ENCODE assay signal across 22 mouse cellular contexts in genomic region chr10:67174049-67174448, GRCm38 (mm10).
DNase-seq lines count a peak whose midpoint lies in the region; ATAC-seq and TF ChIP-seq lines count a peak whose summit lies in the region.
"Had no signal": no experiment of that assay in that cellular context is flagged by ENCODE, and none has a peak within 500 bp of the region (broad histone marks: within the 10 kb centered on the region; RNA-seq: fewer than 3 reads in every experiment).

No protein-coding gene starts in this region.

- H3K36me3 ChIP-seq in kidney, adult 2 months (ENCODE audit: control insufficient read depth, insufficient read depth, low read length), result no peaks in the 10 kb centered on the region
- H3K36me3 ChIP-seq in embryonic facial prominence, embryonic 14.5 days (ENCODE audit: control insufficient read depth, insufficient read depth, low read length), result no peaks in the 10 kb centered on the region
- H3K36me3 ChIP-seq: hindbrain, embryonic 13.5 days had no signal

- no peak for TF ChIP-seq CTCF in kidney, adult 2 months (conservative IDR thresholded peaks at IDR 0.05; ENCODE audit: insufficient read depth, insufficient read length, low read depth, low read length)

- 72% methylated on average over 1 of the region's 1 CpGs for WGBS in kidney, adult 2 months
- WGBS in embryonic facial prominence, embryonic 14.5 days, result 86% methylated on average over 1 of the region's 1 CpGs

- H3K4me2 ChIP-seq in embryonic facial prominence, embryonic 14.5 days (ENCODE audit: low read depth, low read length), result no peak overlapping the region
- H3K4me2 ChIP-seq: forebrain, embryonic 13.5 days; hindbrain, embryonic 13.5 days had no signal

- peak; percentile 72; the same call in 1 of the 2 replicates for ATAC-seq in embryonic facial prominence, embryonic 14.5 days (ENCODE audit: low read depth)
- ATAC-seq in inflammation-experienced regulatory T-cells, adult 6 months, result no peak
- ATAC-seq: forebrain, embryonic 13.5 days; forebrain, postnatal 0 days; hindbrain, postnatal 0 days had no signal

- no peak overlapping the region for H3K4me3 ChIP-seq in kidney, adult 2 months (ENCODE audit: insufficient read depth, low read depth, low read length)
- no peak overlapping the region for H3K4me3 ChIP-seq in embryonic facial prominence, embryonic 14.5 days (ENCODE audit: low read depth, low read length)
- H3K4me3 ChIP-seq: forebrain, embryonic 13.5 days; heart, embryonic 10.5 days; hindbrain, embryonic 13.5 days had no signal

- no peak for TF ChIP-seq POLR2A in kidney, adult 2 months (IDR thresholded peaks at IDR 0.05; ENCODE audit: low read depth, low read length)

- no peak overlapping the region for H3K27ac ChIP-seq in kidney, adult 2 months (ENCODE audit: insufficient read depth, low read depth, low read length)
- no peak overlapping the region for H3K27ac ChIP-seq in embryonic facial prominence, embryonic 14.5 days (replicated peaks; ENCODE audit: low read depth, low read length)
- H3K27ac ChIP-seq: forebrain, embryonic 13.5 days; heart, embryonic 10.5 days; hindbrain, embryonic 13.5 days; hindbrain, postnatal 0 days had no signal

- no peak overlapping the region for H3K9ac ChIP-seq in embryonic facial prominence, embryonic 14.5 days (ENCODE audit: low read depth, low read length)
- H3K9ac ChIP-seq: forebrain, embryonic 13.5 days; forebrain, postnatal 0 days; hindbrain, embryonic 13.5 days had no signal

- peak; percentile 48 for DNase-seq in kidney, adult 2 months
- DNase-seq in kidney, postnatal 10 days, result no peak
- peak; percentile 48 for DNase-seq in embryonic facial prominence, embryonic 14.5 days (ENCODE audit: low spot score)
- peak; percentile 77 for DNase-seq in gonadal fat pad, adult 2 months (ENCODE audit: low read depth)
- DNase-seq in lung, postnatal 10 days, result peak; percentile 13
- no peak for DNase-seq in MN1 (ENCODE audit: low spot score)
- DNase-seq in layer of hippocampus, adult 11-12 months (ENCODE audit: low spot score), result no peak
- DNase-seq: adrenal gland, adult 2 months; adrenal gland, postnatal 25 days; cerebellum, adult 2 months; cerebellum, postnatal 10 days; forebrain, postnatal 0 days; gastrocnemius, postnatal 36 days; heart, adult 18-20 months; heart, postnatal 10 days; heart, postnatal 4 days had no signal

- no peaks in the 10 kb centered on the region for H3K27me3 ChIP-seq in kidney, adult 2 months (replicated peaks; ENCODE audit: control insufficient read depth, insufficient read depth, low read length)
- no peaks in the 10 kb centered on the region for H3K27me3 ChIP-seq in embryonic facial prominence, embryonic 14.5 days (replicated peaks; ENCODE audit: control insufficient read depth, insufficient read depth, low read length)
- H3K27me3 ChIP-seq: CH12.LX; forebrain, embryonic 13.5 days; hindbrain, embryonic 13.5 days had no signal

- no peaks in the 10 kb centered on the region for H3K9me3 ChIP-seq in embryonic facial prominence, embryonic 14.5 days (ENCODE audit: control insufficient read depth, low read length)
- H3K9me3 ChIP-seq: forebrain, embryonic 13.5 days; heart, embryonic 10.5 days; hindbrain, embryonic 13.5 days had no signal

- peaks cover 4% of the 10 kb centered on the region; the same call in 1 of the 2 replicates for H3K4me1 ChIP-seq in kidney, adult 2 months (ENCODE audit: control insufficient read depth, insufficient read depth, low read length)
- no peaks in the 10 kb centered on the region for H3K4me1 ChIP-seq in embryonic facial prominence, embryonic 14.5 days (ENCODE audit: control insufficient read depth, insufficient read depth, low read length)
- H3K4me1 ChIP-seq: forebrain, embryonic 13.5 days; hindbrain, embryonic 13.5 days had no signal

Comparison
In these comparisons a context has a peak if more than half of its experiments do, and no peak if none do; other contexts are left out.
1. DNase-seq: peak in kidney, adult 2 months (single experiment), embryonic facial prominence, embryonic 14.5 days (single experiment), gonadal fat pad, adult 2 months (single experiment) and lung, postnatal 10 days (single experiment); none in kidney, postnatal 10 days (single experiment), MN1 (single experiment) and layer of hippocampus, adult 11-12 months (single experiment).